Mouse (Mus musculus) kidney, postnatal 4 days (tissue): ENCODE results near the gene Ldhc.

Source experiments
- DNase-seq, 2 experiments: peaks; one replicate each; pipeline ENCODE4 v3.0.0; 2021; ENCODE audit warnings: mixed read lengths in 2 of 2

Ldhc gene

GRCm38 (mm10) chr7:46919551-46920176 lies 58.7 kb downstream of the Ldhc start, which contains the start of gene Tsg101:
Gene Tsg101, minus strand, starts transcription at chr7:46919969.
- peak; percentile 95 to 97 for DNase-seq

- no peak for DNase-seq
These were observed 61.1 kb downstream of the Ldhc start for GRCm38 (mm10) chr7:46922075-46922474.
